Mouse (Mus musculus) gastrocnemius, adult 18-20 months (tissue): ENCODE measurements around the gene Galntl5. TPM values are rescaled to one million over a fixed set of nuclear protein-coding genes. Genes with fewer than 3 reads are reported as not detected.
"Not testable (repeated sequence)": the region's sequence is repeated elsewhere in the genome, so short reads cannot be mapped to it uniquely, and the experiment has no call there.

ENCODE experiments used
- DNase-seq: peaks from one replicate; pipeline ENCODE4 v3.0.0; 2021; ENCODE audit warnings: low spot score
- long read RNA-seq, 2 experiments: library from polyadenylated mRNA; stranded (forward); transcript quantifications; one replicate each; pipeline ENCODE4 v2.0.0; 2021
- total RNA-seq, 2 experiments: library from RNA; stranded (reverse); gene quantifications; 2 replicates each; pipeline ENCODE4 v1.2.3; 2021

Gene Galntl5
- total RNA-seq: not detected
- long read RNA-seq, experiment 1: 0 reads
- long read RNA-seq, experiment 2: 0 reads

DNA sequence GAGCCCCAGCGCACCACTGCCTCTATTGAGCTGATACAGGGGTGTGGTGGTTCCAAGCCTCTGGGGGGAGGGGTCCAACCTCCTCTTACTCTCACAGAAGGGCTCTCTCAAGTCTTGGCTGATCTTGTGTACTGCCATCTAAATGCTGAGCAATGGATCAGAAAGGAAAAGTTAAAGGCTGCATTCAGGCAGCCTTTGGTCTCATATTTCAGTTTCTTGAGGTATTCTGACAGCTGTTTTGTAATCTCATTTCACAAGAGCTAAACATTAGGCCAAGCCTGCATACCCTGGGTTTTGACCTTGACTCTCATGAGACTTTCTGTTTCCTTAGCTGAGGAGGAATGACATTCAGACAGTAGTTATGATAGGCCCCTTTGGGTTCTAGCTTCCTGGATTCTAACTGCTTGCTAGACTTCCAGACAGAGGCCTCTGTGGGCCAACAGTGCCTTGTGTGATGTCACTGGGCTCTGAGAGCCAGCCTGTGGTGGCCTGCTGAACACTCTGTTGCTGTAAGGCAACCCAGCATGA is at the start of gene Galntl5:
Galntl5 (plus strand) TSS at position 457 of the 528 bp plus-strand sequence.
- no peak for DNase-seq

DNA sequence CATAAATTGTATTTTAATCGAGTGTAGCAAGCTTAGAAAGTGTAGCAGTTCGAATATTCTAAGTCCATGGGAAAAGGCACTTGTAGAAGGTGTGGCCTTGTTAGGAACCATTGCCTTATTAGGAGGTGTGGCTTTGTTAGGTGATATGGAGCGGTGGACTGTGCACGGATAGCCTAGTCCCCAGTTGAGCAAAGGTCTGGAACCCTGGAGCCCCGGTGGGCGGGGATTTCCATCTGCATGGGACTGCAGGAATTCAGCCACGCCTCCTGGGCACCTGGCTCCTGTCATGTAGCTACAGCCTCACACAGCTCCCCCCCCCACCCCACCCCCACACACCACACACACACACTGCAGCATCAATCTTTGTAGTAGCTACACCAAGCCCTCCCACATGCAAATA is 34.6 kb upstream of the Galntl5 start:
- DNase-seq: no peak

DNA sequence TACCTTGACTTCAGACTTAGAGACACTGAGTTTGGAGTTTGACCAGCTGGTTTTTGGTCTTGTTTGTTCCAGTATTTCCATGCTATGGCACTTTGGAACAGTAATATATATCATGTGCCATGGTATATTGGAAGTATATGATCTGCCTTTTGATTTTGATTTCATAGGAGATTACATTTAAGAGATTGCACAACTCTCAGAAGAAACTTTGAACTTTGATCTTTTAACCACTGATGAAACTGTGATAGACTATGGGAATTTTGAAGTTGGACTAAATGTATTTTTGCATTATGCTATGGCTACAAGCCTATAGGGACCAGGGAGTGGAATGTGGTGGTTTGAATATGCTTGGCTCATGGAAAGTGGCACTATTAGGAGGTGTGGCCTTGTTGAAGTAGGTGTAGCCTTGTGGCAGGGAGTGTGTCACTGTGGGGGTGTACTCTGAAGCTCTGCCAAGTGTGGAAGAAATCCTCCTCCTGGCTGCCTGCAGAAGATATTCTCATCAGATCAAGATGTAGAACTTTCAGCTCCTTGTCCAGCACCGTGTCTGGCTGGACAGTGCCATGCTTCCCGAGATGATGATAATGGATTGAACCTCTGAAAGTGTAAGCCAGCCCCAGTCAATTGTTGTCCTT is 31.8 kb upstream of the Galntl5 start:
- DNase-seq: no peak

DNA sequence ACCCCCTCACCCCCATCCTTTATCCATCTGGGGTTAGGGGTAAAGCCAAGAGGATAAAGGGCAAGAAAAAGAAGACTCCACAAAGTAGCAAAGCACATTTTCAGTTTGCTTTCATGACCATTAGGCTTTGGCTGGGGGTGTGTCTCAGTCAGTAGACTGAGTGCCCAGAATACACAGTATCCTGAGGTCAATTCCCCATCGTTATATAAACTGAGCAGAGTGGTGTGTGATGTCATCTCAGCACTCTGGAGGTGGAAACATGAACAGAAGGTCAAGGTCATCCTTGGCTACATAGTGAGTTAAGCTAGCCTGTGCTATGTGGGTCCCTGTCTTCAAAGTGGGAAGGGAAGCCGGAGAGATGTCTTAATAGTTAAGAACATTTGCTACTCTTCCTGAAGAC is 27.8 kb upstream of the Galntl5 start:
- no peak for DNase-seq

DNA sequence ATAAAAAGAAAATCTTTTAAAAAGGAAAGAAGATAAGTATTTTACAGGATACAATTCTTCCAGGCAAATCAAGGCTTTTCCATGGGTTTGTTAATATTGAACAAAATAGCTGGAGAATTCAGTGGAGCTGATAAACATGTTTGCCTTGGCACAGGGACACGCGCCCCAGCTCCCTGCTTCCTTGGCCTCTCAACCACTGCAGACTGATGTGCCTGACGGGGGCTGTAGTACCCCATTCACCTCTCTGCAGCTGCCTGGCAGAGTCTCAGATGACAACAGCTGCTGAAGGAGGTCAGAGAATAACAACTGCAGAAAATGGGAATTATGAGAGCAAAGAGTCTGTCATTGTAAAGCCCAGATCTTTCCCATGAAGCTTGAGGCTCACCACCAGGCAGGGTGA is 27.3 kb upstream of the Galntl5 start:
- DNase-seq: no peak

DNA sequence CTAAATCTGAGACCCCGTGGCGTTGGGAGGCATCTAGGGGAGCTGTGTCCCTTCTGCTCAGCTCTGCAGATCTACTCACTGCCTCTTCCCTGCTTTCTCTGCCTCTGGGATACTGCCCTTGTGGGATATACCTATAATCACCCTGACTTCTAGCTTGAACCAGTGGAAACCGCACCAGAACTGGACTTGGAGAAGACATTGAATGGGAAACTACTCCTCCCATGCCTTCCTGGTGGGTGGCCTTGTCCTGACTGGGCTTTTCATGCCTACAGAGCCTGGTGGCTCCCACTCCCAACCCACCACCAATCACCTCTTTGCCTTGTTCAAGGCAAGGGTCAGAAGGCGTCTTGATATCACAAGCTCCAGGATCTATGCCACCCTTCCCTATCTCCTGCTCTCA is 26.4 kb upstream of the Galntl5 start:
- no peak for DNase-seq

DNA sequence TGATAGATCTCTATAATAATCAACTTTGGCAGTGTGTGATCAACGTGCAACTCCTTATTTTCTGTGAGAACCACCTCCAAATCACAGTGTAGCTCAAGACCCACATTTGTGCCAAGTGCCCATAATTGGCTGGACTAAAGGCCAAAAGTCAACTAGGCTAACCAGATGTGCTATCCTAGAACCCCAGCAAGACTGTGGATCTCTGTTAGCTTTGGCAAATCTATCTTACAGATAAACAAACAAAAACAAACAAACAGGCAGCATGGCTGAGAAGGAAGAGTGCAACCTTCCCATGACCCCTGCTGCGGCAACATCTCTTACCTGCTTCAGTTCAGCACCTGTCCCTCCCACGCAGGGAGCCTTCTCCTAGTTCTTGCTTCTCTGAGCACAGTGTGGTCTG is 25.9 kb upstream of the Galntl5 start:
- DNase-seq: no peak

DNA sequence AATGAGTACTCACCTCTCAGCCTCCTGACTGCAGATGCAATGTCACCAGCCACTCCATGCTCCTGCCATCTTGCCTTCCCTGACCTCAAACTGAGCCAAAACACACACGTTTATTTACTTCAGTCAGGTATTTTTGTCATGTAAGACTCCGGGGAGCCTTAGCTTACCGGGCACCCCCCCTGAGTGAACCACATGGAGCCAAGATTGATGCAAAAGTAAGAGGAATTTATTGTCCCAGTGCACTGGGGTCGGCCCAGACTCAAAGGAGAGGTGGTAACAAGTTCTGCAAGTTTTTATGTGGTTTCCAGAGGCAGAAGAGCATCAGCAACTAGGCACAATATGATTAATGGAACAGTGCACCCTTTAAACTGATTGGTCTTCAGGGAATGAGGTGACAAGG is 24.1 kb upstream of the Galntl5 start:
- no peak for DNase-seq

DNA sequence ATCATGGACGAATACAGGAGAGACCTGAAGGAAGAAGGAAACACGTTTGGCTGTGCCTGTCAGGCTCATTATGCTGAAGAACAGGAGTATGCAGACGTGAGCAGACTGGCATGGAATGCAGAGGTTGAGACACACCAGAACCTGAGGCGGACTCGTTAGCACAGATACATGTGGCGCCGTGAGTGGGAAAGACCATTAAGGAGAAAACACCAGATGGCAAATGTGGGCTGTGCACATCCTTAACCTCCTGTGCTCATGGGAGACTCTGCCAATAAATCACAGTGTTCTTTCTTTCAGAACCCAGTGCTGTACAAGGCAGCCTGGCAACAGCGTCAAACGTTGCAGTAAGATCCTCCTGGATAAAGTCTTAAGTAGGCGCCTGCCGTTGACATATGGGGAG is 20.7 kb upstream of the Galntl5 start:
- no peak for DNase-seq

DNA sequence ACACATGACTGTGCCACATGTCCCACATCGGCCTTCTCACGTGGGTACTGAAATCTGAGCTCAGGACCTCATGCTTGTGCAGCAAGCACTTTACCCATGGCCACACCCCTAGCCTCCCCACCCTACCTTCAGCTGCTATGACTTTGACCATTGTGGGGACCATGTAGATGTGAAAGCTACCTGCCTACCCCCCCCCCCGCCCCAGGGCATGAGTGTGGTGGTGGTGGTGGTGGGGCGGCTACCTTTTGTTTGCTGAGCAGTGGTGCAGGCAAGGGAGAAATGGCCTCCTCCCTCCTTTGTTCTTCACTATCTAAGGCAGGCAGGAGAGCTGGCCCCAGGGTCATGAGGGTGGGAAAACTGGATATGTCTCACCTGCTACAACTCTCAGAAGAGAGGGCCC is 18.3 kb upstream of the Galntl5 start:
- DNase-seq: no peak

DNA sequence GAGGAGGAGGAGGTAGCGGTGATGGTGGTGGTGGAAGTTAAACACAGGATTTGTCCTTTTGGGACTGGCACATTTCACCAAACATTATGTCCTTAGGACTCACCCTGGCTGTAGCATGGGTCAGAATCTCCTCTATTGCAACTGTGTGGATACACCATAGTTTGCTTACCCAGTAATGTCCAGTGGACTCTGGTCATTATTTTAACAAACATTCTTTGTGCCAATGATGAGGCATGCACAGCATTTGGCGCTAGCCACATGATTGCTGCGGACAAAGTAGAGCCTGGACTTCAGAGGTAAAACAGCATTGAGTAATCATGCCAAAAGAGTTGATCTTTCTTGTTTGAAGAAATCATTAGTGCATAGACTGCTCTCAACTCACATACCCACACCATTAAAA is 17.3 kb upstream of the Galntl5 start:
- DNase-seq: no peak

DNA sequence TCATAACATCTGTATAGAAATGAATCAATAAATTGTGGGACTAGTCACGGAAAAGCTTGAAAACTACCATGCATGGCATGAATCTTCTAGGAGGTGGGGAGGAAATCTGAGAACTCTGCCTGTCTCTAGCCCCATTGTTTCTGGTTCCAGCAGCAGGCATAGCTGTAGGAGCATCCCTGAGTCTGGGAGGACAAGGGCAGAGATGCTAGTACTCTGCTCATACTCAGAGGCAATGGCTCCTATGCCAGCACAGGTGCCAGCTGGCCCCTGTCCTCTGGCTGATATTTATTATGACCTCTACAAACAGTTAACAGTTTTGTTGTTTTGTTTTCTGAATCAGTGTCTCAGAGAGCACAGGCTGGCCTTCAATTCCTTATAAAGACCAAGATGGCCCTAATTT is 16.9 kb upstream of the Galntl5 start:
- DNase-seq: no peak

DNA sequence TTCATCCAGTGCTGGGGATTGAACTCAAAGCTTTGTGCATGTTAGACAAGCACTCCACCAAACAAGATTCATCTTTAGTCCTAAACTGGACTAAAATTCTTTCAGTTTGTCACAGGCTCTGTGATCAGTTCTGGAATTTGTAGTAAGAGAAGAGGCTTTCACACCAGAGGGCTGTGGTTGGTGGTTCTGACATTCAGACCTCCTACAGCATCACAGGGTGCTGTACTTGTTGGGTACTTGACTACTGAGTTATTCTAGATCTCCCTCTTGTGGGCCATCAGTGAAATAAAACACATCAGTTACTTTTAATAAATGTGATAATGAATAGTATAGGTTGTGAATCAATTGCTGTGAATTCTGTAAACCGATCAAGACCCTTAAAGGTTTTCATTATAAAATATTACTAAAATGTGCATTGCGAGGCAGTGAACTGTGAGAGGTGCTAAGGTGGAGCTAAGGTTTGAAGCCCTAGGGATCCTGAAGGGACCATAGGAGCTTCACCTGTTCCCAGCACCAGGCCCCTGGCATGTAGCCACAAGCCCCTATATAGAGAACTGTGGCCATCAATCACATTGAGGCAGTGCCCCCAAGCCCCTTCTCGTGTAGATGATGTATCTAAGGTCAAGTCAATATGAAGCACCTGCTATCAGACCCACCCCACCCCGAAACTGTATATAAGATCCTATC is 16.0 kb upstream of the Galntl5 start:
- no peak for DNase-seq

DNA sequence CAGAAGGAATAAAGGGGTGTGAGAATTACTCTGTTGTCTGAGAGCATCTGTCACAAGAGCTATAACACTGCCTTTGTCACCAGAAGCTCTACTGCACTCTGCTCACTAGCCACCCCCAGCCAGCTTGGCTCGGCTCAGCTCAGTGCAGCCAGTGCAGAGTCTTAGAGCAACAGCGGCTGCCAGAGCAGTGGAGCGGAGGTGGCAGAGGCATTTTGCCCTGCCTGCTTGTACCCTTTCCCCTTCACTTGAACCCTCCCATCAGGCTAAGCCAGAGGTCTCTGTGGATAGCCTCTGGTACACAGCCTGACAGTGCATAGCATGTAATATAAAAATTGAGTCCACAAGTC is 15.5 kb upstream of the Galntl5 start:
- DNase-seq: no peak

DNA sequence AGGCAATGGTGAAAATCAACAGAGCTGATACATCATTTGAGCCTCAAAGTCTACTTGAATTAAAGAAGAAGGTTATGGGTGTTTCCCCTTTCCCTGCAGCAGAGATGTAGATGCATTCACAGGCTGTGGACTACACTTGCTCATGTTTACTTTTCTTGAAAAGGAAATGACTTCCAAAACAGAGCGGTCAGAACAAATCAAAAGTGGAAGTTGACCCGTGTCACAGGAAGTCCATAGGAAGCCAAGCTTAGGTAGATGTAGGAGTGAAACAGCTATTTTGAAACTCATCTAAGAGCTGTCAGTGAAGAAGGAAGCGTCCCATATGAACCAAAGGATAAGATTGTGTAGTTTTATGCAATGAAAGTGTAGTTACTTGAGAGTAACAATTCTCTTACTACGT is 14.6 kb upstream of the Galntl5 start:
- no peak for DNase-seq

DNA sequence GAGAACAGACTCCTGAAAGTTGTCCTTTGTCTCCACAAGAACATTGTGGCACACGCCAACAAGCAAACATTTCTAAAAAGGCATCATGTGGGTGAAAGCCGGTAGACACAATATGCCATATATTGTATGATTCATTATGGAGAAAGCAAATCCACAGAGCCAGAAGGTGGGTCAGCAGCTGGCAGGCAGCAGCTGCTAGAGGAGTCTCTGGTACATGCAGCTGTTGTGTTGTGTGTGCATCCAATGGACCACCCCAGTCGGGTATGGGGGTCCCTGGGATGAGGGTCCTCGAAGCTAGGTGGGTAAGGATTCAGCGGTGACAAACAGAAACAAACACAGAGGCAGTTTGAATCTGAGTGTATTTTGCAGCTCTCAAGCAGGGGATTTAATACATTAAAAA is 3.3 kb upstream of the Galntl5 start:
- DNase-seq: not testable (repeated sequence)

DNA sequence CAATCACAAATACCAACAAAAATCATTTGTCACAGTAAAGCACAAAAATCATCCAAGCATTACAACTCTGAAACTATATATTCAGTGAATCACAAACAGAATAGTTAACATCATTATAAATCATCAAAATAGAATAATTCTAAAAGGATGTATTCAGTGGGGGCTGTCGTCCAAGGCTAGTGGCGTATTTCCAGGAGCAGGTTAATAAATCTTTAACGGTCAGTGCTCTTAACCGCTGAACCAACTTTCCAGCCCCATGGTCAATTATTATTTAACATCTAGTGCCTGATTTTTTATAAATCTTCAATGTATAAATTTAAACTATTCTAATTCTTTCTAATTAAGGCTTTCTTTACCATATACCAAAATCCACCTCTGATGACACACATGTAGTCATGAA is 2.7 kb upstream of the Galntl5 start:
- DNase-seq: not testable (repeated sequence)

DNA sequence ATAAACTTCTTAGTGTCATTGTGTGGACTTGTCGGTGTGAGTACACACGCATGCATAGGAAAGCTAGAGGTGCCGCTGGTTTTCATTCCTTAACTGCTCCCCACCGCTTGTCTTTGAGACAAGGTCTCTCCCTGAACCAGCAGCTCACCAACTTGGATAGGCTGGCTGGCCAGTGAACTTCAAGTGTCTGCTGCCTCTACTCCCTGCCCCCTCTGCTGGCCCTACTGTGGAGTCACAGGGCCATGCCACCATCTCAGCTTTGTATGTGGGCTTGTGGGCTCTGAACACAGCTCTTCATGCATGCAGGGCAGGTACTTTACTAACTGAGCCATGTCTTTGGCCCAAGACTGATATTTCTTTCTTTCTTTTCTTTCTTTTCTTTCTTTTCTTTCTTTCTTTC is 2.0 kb upstream of the Galntl5 start:
- DNase-seq: no peak

DNA sequence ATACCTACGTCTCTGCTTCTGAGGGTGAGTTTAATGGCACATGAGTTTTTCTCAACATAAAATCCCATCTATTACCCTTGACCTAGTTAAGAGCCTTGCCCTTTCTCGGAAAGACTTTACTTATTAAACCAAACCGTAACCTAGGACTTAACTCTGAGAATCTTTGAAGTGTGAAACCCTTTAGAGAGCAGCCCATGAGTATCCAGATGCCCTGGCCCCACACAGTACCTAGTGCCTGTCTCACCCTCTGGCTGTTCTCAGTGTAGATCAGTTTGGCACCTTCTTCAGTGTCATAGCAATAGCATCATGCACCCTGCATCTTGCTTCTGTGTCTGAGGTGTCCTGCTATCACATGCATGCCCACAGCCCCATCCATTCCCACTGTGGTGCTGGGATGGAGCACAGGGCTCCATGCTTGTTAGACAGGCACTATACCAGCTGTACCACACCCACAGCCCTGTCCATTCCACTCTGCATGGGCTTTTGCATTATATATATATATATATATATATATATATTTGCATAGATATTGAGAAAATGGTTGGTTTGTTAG is 1.2 kb upstream of the Galntl5 start:
- DNase-seq: no peak

DNA sequence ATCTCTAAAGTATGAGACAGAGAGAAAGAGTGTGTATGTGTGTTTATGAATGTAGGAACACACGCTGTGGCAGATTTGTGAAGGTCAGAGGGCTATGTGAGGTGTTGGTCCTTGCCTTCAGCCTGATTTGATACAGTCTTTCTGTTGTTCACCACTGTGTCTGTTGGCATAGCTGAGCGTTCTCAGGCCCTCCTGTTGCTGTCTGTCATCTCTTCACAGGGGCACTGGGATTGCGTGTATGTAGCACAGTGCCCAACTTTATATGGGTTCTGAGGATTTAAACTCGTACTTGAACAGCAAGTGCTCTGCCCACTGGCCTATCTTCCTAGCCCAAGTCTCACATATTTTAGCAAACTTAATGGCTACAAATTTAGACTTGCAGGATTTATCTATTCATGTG is 2.3 kb downstream of the Galntl5 start:
- no peak for DNase-seq

DNA sequence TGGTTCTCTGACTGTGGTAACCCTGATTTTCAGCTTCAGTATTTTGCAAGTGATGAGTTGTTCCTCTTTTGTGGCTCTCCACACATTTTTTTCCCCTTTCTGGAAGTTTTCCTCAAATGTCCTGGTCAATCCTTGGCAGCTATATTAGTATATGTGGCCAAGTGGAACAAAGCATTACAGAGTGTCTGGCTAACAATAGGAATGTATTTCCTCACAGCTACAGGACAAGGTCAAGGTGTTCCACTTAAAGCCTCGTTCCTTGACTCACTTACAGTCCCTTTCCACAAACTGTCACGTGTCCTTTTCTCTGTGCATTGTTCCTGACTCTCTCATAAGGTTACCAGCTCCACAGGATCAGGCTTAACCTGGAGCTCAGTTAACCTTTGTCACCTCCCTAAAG is 3.3 kb downstream of the Galntl5 start:
- no peak for DNase-seq

DNA sequence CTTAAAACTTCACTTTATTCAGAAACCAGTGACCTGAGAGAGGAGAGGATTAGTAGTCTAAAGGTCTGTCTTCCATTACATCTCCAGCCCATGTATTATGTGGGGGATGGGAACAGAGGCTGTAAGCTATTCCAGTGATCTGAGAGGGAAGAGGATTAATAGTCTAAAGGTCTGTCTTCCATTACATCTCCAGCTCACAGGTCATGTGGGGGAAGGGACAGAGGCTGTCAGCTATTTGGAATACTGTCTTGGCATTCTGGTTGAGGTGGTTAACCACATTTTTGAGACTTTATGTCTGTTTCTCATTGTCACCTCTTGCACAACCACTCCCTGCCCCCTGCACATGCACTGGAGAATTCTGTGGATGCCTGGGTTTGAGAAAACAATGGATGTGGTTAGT is 6.5 kb downstream of the Galntl5 start:
- DNase-seq: no peak

DNA sequence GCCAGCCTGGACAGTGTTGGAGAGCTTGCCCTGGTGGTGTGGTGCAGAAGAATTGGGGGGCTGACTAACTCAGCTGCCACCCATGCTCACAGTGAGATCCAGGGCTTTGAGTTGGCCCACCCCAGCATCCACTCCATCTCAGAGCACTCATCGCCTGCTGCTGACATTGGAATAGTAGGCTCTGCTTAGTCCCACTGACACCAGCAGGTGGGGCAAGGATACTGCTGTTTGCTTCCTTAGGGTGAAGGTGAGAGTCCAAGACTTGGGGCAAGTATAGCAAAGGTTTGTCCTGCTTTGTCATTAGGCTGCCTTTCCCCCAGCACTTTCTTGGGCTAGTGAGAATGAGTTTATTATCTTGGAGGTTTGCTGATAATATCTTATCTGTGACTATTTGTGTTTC is 7.5 kb downstream of the Galntl5 start:
- DNase-seq: peak; percentile 4
